Mouse (Mus musculus) heart, postnatal 36 days (tissue): Measurements from ENCODE around the gene Fndc3b. TPM values are rescaled to one million over a fixed set of nuclear protein-coding genes. Genes with fewer than 3 reads are reported as not detected.

ENCODE experiments used
- DNase-seq, 2 experiments: peaks; one replicate each; pipeline ENCODE4 v3.0.0; 2021 to 2022
- intact Hi-C: fragments of 180-260 bp; cut with DNase I; formaldehyde crosslinking; loops from one replicate; pipeline ENCODE4 v1.15.1; 2025
- total RNA-seq, 2 experiments: library from RNA; stranded (reverse); gene quantifications; 2 replicates each; pipeline ENCODE4 v1.2.3; 2021

Gene Fndc3b
- total RNA-seq, 2 experiments from 2014 or later = 58.3 to 58.7 TPM

DNA sequence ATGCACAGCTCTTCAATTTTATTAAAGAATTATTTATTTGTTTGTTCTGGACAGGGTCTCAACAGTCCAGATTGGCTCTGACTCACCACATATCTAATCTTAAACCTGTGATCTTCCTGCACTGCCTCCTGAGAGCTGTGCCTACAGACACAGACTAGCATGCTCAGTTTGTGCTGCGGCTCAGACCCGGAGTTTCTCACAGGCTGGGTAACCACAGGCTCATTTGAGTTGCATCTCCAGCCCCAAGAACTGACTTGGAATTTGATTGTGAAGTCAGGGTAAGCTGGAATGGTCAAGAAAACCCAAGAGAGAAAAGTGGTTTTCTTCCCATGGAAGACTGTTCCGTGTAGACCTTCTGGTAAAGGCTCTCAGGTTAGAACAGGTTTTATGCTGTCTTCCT, 184.1 kb downstream of the Fndc3b start:
- intact Hi-C loops = no loop called here

DNA sequence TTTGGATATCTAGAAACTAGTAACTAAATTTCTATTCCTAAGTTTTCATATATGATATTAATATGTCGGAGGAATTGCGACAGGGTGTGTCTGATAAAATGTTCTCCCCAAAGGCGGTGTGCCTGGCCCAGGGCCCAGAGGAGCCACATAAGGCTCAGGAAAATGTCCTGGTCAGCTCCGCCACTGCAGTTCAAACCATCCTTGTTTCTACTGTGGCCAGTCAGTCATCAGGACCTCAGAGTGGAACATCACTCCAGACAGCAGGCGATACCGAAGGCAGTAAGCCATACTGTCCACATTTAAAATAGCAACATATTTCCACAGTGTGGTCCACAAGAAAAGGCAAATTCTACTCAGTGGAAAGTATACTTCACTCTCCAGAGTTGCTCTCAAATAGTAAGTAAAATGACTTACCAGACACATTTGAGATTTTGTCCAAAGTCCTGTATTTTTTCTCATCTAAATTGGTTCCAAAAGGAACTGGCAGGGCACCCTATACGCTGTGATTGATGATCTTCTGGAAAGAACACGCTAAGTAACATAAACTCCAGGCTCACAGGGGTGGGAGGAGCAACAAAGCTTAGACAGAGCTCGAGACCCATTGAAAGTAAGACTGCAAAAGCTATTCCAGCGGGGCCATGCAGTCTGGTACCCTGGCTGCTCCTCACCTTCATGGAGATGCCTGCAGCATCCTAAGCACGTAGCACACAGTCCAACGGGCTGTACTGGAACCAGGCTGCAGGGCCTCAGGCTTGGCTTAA, 187.8 kb downstream of the Fndc3b start:
- DNase-seq = no peak
- intact Hi-C loops = no loop called here

More for the DNA sequence above, 184.1 kb downstream of the Fndc3b start:
- DNase-seq = no peak

DNA sequence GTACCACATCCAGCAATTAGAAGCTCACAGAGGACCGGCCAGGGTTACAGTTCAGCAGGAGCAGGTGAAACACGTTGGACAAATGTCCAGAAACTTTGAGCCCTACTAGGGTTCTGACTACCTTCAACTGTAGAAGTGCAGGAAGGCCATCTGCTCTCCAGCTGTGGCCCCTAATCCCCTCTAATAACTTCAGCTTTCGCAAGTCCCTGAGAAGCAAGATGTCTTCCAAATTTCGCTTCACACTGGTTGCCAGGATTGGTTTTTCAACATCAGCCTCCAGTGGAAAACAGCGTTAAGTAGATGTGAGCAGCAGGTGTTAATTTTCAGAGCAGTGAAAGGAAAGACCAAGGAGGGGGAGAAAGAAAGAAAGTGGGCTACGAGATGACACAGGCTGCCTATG, 190.7 kb downstream of the Fndc3b start:
- intact Hi-C loops = no loop called here
- no peak for DNase-seq

DNA sequence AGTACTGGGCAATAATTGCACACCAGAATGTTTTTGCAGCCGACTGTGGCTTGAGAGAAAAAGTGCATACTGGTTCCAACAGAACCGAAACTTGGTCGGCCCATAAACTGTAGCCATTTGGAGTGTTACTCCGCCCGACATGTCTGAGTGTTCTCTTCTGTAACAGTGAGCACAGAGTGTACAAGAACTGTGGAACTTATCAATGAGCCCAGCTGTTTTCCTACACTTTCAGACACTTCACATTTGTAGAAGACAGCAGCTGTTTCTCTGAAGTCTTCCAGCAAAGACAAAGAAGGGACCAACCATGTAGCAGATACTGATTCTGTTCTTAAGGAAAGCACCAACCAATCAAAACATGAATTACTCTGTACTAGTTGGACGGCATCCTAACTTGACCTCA, 191.6 kb downstream of the Fndc3b start:
- intact Hi-C loops = no loop called here
- no peak for DNase-seq

DNA sequence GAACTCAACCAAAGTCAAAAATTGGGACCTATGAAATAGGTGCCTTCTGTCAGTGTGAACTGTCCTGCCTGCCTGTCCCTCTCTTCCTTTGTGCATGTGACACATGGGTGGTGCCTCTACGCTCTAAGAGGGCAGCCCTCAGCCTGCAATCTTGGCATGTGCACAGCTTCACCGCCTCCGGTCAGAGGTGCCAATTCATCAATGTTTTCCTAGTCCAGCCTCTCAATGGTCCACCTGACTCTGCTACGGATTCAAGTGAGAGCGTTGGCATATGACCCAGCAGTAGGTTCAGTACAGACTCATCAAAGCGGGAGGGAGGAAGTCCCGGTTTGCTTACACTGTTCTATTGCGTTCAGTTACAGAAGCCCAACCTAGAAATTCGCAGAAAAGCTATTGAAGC, 192.2 kb downstream of the Fndc3b start:
- DNase-seq = peak; percentile 23 to 33
- intact Hi-C loops = no loop called here

DNA sequence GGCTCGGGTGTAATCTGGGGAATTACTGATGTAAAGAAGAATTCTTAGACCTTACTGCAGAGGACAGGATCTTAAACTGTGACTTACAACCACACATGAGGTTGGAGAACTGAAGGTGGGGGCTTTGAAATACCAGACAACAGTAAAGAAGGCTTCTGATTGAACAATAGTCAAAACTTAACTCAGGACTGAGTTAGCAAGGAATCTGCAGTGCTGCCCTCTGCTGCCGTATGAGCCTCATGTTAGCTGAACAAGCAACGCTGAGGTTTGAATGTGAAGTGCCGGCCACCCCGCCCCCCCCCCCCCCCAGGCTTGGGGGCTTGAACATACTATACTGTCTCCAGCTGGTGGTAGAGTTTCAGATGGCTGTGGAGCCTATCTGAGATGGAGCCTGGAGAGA, 194.6 kb downstream of the Fndc3b start:
- no peak for DNase-seq
- intact Hi-C loops = no loop called here

DNA sequence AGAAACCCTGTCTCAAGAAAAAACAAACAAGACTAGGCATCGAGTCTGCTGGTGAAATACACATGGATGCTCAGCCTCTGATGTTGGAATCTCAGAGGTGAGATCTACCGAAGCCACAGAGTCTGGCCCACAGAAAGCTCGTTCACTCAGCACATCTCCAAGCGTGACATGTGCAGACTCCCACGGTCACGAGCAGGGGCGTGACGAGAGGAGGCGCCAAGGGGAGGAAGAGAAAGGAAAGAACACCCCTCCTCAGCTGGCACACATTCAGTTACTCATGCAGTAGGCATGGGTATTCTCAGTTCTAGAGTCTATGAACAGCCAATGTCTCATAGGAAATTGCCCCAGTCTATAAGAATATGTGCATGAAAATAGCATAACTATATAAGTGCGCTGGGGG, 199.3 kb downstream of the Fndc3b start:
- no peak for DNase-seq
- intact Hi-C loops = no loop called here

DNA sequence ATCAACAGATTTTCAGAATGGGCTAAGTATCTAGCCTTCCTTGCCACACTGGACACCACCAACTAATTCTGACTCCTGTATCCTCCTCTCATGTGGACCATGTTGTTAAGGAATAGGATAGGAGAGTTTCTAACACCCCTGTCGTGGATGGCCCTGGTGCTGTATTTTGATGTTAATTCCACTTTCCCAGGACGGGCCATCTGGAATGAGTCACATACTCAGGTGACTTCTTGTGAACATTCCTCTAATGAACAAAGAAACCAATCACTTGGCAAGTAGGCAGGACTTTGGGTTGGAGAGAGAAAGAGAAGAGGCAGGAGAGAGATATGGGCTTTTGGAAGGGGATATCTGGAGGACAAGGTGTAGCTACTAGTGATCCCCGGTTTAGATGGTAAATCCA, 204.2 kb downstream of the Fndc3b start:
- no peak for DNase-seq
- intact Hi-C loops = no loop called here

DNA sequence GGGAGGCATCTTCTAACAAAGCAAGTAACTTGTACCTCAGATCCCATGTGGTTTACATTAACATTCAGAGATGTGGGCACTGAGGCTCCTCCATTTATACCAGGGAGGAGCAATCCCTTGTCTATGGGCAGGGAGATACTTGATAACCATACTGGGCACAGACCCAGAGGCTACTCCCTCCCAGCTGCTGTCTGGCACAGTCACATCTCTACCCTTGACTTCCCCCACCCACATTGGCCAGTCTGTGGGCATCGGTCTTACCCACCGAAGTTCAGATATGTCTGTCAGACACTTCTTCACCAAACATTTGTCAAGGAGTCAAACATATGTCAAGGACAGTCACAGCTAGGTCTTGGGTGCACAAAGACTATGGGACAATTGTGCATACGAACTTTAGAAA, 205.5 kb downstream of the Fndc3b start:
- intact Hi-C loops = no loop called here
- DNase-seq = no peak

DNA sequence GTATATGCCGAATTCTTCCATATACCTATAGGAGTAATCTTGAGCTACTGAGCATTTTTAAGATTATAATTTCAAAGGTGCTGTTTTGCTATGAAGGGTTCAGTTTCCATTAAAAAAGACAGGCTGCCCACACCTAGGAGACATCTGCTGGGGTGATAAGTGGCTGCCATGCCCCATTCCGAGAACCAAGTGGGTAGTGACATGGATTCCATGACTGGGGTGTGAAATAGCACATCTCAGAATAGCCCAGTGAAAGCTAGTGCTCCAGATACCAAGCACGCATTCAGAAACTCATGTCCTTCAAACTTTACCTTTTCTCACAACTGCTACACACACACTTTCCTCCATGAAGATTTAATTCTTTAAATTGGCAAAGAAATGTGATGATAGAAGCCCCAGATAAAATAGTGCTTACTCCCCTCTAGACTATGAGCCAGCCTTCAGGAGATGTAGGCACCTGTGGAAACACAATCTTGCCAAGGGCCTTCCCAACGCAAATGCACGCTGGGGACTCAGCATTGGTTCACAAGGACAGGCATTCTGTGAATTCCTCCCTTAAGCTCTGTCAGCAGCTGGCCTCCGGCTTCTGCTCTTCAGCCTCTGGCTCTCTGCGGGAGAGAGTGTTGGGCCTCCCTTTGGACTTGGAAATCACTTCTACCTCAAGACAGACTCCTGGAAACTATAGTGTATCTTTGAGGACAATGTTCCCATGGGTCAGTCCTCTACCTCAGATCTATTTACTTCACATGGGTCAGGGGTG, 207.6 kb downstream of the Fndc3b start:
- no peak for DNase-seq
- intact Hi-C loops = no loop called here

DNA sequence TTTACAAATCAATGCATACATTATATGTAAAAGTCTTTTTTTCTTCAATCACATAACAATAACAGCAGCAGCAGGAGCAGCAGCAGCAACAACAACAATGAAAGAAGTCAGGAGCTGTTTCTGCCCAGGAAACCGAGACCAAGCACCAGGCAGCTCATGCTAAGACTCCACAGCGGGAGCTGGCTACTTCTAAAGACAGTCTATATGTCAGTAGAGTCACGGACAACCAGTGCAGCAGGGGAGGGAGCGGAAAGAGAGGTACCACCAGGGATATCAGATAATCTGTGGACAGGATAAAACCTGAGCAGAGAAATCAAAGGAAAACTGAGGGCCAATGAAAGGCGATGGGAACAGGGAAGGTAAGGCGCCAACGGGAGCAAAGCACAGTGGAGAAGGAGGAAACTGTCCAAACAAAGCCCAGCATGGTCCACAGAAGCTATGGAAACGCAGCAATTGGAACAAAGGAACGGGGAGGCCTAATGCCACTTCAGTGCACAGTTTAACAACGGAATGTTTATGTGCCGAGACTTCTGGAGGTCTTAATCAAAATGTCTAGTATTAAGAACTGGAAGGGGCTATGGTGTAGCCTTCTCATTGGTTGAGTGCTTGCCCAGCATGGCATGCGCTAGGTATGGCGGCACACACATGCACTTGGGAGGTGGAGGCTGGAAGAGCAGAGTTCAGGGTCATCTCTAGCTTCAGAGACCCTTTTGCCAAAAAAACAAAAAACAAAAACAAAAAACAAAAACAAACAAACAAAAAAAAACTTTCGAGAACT, 215.6 kb downstream of the Fndc3b start:
- intact Hi-C loops = no loop called here
- no peak for DNase-seq

DNA sequence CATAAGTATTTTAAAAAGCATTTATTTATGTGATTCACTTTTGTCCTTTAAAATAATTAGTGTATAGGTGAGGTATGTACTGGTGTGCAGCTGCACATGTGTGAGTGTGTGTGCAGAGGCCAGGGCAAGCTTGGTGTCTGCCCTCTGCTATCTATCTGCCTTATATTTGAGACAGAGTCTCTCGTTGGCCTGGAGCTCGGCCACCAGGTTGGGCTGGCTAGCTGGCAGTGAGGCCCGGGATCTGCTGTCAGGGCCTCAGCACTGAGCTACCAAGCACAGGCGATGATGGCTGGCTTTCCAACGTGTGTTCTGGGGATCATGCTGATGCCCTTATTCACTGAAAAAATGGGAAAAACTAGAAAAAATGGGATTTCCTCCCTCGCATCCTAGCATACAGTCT, 216.4 kb downstream of the Fndc3b start:
- intact Hi-C loops = no loop called here

DNA sequence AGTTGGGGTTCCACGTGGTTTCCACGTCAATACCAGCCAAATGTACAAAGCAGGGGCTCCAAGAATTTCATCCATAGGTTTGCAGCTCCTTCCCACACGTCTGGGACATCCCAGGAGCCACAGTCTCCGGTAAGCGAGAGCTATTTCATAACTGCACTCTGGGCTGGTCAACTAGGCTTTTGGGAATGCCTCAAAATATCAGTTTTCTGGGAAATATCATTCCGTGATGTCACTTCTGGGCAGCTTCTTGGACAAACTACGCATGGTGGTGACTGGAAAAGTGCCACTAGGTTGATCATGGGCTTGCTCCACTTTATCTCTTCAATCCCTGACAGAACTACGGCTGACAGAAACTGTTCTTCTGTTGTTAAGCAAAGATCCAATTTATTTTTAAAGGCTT, 217.0 kb downstream of the Fndc3b start:
- intact Hi-C loops = no loop called here
- DNase-seq = no peak

More for the DNA sequence above, 216.4 kb downstream of the Fndc3b start:
- DNase-seq = no peak

DNA sequence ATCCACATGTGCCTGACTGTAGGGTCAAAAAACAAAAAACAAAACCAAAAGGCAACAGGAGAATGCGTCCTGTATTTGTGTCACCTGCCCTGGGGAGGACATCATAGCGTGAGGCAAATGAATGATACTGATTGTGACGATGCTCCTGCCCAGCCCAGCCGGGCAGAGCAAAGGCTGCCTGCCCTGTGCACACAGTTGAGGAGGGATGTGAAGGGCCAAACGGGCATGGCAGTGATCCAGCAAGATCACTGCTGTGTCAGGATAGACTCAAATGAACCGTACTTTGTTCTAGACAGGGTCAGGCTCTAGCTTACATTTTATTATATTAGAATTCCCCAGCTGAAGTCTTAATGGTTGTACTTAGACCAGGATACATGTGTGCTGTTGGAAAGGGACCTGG, 219.3 kb downstream of the Fndc3b start:
- DNase-seq = no peak
- intact Hi-C loops = no loop called here

DNA sequence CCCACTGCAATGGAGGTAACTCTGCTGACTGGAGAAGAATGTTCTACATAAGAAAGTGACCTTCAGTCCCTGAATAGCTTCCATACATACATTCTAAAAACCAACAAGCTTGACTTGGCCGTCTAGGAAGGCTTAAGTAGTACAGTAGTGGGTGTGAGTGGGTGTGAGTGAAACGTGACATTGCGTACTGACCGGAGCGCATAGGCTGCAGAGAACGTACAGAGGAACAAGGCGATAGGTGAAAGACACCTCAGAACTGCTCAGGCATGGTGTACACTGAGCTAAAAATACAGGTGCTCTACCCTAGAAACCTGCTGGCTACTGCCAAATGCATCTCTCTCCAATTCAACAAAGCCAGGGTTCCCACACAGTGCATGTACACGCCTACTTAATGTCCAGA, 219.7 kb downstream of the Fndc3b start:
- no peak for DNase-seq
- intact Hi-C loops = no loop called here

DNA sequence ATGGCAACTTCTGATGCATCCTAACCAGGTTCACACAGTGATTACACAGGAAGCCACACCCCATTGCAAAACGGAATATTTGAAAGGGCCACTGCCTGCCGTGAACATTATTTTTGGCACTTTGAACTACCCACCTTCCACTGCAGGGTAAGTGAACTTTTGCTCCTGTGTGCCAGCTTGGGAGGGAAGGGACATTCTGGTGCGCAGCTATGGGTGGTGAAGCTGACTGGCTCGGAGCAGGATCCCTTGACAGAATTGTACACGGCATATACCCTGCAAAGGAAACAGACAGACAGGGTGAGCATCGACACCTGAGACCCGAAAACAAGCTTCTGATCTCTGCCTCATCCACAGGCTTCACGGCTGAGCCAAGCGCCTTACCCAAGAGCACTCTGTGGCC, 220.2 kb downstream of the Fndc3b start:
- no peak for DNase-seq
- intact Hi-C loops = no loop called here

DNA sequence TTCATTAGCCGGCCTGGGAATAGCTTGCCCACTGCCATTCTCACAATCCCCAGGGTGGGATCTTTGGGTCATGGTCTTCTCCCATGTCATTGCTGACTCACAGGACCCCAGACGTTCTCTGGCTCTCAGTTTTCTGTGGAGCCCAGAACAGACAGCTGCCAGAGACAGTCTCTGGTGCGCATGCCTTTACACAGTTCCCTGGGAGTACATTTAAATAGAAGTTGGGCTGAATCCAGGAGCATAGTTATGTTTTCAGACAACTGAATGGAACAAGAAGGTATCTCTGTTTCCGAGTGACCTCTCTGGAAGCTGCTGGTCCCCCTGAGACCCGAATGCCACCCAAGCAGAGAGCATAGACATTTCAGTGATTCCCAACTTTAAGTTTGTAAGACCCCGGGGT, 221.6 kb downstream of the Fndc3b start:
- DNase-seq = no peak
- intact Hi-C loops = no loop called here

DNA sequence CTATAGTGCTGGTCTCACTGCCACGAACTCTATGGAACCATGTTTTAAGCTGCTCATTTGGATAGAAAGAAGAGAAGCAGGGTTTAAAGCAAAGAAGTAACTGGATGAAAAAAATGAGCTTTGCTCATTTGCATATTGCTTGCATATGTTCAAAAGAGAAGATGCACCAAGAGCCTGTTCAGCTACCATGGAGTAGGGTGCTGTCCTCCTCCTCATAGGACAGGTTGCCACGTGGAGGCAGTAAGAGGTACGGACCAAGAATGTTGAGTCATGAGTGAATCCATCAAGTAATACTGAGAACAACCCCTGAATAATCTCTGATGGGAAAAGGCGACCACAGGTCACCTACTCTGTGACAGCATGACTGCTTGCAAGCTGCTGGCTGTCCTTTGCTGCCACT, 226.0 kb downstream of the Fndc3b start:
- intact Hi-C loops = no loop called here
- no peak for DNase-seq

DNA sequence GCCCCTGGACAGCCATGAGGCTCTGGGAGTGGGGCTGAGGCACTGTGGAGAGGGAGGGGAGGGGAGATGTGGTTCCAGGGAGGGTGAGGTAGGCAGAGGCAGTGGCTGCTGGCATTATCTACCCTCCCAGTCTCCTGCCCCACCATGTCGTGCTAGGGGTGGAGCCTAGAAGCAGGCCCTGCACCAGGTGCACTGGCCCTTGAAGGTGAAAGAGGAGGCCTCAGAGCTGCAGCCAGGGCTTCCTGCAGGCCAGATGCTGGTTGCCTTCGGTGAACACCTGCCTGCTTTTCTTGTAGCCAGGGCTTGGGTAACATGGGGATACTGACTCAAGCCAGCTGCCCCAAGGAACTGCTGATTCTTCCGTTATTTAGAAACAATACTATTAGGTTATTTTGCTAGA, 226.4 kb downstream of the Fndc3b start:
- intact Hi-C loops = no loop called here
- no peak for DNase-seq

DNA sequence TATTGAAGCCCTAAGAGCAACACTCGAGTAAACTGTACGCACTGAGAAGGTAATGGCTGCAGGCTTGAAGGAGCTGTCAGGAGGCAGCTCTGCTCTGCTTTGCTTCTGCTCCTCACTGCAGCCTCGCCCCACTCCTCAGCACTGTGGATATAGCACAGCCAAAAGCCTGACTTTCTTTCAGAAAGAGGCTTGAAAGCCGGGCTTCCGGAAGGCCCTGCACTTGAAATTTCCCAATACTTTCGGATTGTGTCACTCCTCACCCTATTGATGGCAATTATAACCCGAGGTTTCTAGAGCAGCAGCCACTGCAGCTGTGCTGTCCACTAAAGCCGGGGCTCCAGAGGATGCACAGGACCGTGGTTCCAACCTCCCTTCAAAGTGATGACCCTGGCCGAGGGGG, 227.3 kb downstream of the Fndc3b start:
- DNase-seq = no peak
- intact Hi-C loops = no loop called here

DNA sequence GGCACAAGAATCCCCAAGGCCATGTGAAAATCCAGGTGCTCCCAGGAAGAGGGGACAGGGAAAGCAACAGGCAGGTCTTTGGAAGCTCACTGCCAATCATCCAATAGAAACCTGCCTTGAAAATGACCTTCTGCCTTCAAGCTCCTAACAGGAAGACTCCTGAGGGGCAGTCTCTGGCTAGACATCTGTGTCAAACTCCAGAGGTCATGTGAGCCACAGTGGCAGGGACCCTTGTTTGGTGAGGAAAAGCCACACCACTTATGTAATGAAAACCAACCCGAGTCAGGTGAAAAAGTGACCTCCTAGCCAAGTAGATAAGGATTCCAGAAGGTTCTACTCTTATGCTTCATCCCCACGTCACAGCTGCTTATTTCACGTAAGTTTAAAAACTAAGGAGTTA, 227.8 kb downstream of the Fndc3b start:
- intact Hi-C loops = no loop called here
- DNase-seq = no peak

DNA sequence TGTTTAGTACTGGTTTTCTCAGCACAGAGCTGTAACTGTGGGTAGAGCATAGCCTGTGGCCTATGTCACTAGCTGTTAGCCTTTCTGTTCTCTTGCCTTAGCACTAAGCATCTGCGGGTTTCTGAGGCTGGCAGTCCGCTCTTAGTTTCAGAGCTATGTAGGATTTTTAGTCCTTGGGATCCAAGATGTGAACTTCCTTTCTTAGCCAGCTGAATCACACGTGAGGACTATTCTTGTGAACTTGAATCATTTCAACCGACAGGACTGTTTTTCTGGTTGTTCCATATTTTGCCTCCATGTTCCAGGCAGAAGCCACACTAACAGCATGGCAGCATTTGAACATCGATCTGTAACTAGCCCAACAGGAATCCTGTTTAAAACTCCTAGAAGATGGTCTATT, 229.4 kb downstream of the Fndc3b start:
- DNase-seq = no peak
- intact Hi-C loops = no loop called here
